Mouse (Mus musculus): ENCODE measurements around the gene Thbs4. TPM values are rescaled to one million over a fixed set of nuclear protein-coding genes. Genes with fewer than 3 reads are reported as not detected.

The Thbs4 gene
- polyA plus RNA-seq, 1 experiment from 2014 or later = 22.0 TPM

- 71% methylated on average over 8 of the region's 8 CpGs for WGBS
- Histone ChIP-seq H3K9ac (ENCODE audit: low read depth, low read length) (no peak overlapping the region), H3K27ac (ENCODE audit: low read length) (no peak overlapping the region), H3K4me1 (ENCODE audit: control insufficient read depth, insufficient read depth, low read length) (no peaks in the 10 kb centered on the region), H3K4me3 (ENCODE audit: low read length) (no peak overlapping the region), H3K36me3 (ENCODE audit: control insufficient read depth, insufficient read depth, low read length) (no peaks in the 10 kb centered on the region), H3K4me2 (ENCODE audit: low read depth, low read length) (no peak overlapping the region), H3K27me3 (replicated peaks; ENCODE audit: control insufficient read depth, insufficient read depth, low read length) (no peaks in the 10 kb centered on the region), H3K9me3 (ENCODE audit: control insufficient read depth, low read length) (no peaks in the 10 kb centered on the region)
- no peak for ATAC-seq
Observed at GRCm38 (mm10) chr13:92772500-92772899, 22.1 kb downstream of the Thbs4 start.

- 76% methylated on average over 5 of the region's 5 CpGs for WGBS
- peak; percentile 56 for ATAC-seq
- no peak overlapping the region for H3K27ac ChIP-seq (ENCODE audit: low read length)
Observed at GRCm38 (mm10) chr13:92771566-92771965, 23.1 kb downstream of the Thbs4 start.

DNA sequence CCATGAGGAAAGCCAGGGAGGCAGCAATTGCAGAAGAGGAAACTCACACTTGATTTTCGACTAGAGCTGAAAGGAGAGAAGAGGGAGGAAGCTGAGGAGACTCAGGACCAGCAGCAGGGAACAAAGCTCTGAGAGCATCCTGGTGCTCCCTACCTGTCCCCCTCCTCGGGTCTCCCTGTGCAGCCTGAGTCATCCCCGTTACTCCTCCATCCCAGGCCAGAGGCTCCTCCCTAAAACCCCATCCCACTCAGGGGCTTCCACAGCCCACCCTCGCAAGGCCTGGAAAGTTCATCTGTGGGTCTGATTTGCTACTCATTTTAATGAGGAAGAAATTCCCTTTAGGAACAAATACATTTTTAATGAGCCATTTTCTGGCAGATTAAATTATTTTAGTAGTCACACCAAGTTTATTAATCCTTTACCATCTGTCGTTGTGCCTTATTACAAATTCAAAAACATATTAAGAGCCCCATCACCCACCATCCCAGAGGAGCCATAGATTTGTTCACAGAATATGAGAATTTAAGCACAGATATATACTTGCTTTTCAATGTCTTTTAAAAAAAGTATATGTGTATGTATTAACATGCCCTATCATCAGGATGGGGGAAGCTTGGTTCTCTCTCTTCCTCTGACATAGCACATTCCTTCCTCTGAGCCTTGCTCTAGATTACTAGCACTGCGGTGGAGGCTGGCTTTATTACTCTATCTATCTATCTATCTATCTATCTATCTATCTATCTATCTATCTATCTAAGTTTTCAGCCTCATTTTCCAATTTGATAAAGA, 29.0 kb downstream of the Thbs4 start:
- WGBS = 69% methylated on average over 6 of the region's 6 CpGs
- Histone ChIP-seq H3K27me3 (replicated peaks; ENCODE audit: control insufficient read depth, insufficient read depth, low read length) (no peaks in the 10 kb centered on the region), H3K36me3 (ENCODE audit: control insufficient read depth, insufficient read depth, low read length) (no peaks in the 10 kb centered on the region), H3K4me2 (ENCODE audit: low read depth, low read length) (no peak overlapping the region), H3K9ac (ENCODE audit: low read depth, low read length) (no peak overlapping the region), H3K9me3 (ENCODE audit: control insufficient read depth, low read length) (no peaks in the 10 kb centered on the region), H3K27ac (ENCODE audit: low read length) (no peak overlapping the region), H3K4me1 (ENCODE audit: control insufficient read depth, insufficient read depth, low read length) (no peaks in the 10 kb centered on the region), H3K4me3 (ENCODE audit: low read length) (no peak overlapping the region)
- ATAC-seq = no peak

More at GRCm38 (mm10) chr13:92771566-92771965, 23.1 kb downstream of the Thbs4 start:
- Histone ChIP-seq H3K4me1 (ENCODE audit: control insufficient read depth, insufficient read depth, low read length) (no peaks in the 10 kb centered on the region), H3K36me3 (ENCODE audit: control insufficient read depth, insufficient read depth, low read length) (no peaks in the 10 kb centered on the region), H3K27me3 (replicated peaks; ENCODE audit: control insufficient read depth, insufficient read depth, low read length) (no peaks in the 10 kb centered on the region), H3K9ac (ENCODE audit: low read depth, low read length) (no peak overlapping the region), H3K4me2 (ENCODE audit: low read depth, low read length) (no peak overlapping the region), H3K4me3 (ENCODE audit: low read length) (no peak overlapping the region), H3K9me3 (ENCODE audit: control insufficient read depth, low read length) (no peaks in the 10 kb centered on the region)

DNA sequence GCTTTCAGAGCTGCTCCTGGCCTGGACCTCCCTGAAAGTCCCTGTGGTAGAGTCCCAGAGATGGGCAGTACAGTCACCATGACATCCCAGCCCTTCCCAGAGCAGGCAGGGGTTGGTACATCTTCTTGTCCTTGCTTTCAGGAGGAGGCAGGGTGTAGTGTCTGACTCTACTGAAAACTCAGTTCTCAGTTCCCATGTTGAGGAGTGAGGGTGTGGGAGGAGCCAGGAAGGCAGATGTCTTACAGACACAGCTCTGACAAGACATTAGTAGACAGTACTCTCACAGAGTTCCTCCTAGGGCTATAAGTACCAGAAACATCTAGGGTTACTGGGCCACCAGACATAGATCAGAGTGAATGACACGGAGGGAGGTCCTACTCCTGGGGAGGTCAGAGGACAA, 32.3 kb downstream of the Thbs4 start:
- Histone ChIP-seq H3K9ac (ENCODE audit: low read depth, low read length) (no peak overlapping the region), H3K9me3 (ENCODE audit: control insufficient read depth, low read length) (no peaks in the 10 kb centered on the region), H3K4me3 (ENCODE audit: low read length) (no peak overlapping the region), H3K4me2 (ENCODE audit: low read depth, low read length) (no peak overlapping the region), H3K4me1 (ENCODE audit: control insufficient read depth, insufficient read depth, low read length) (no peaks in the 10 kb centered on the region), H3K27me3 (replicated peaks; ENCODE audit: control insufficient read depth, insufficient read depth, low read length) (no peaks in the 10 kb centered on the region), H3K36me3 (ENCODE audit: control insufficient read depth, insufficient read depth, low read length) (no peaks in the 10 kb centered on the region), H3K27ac (ENCODE audit: low read length) (no peak overlapping the region)
- WGBS = 64% methylated on average over 1 of the region's 1 CpGs
- ATAC-seq = no peak

- no peak overlapping the region for H3K4me2 ChIP-seq (ENCODE audit: low read depth, low read length)
- no peak overlapping the region for H3K27ac ChIP-seq (ENCODE audit: low read length)
- no peaks in the 10 kb centered on the region for H3K9me3 ChIP-seq (ENCODE audit: control insufficient read depth, low read length)
- no peak overlapping the region for H3K9ac ChIP-seq (ENCODE audit: low read depth, low read length)
- H3K4me1 ChIP-seq (ENCODE audit: control insufficient read depth, insufficient read depth, low read length) = no peaks in the 10 kb centered on the region
- H3K36me3 ChIP-seq (ENCODE audit: control insufficient read depth, insufficient read depth, low read length) = no peaks in the 10 kb centered on the region
- H3K27me3 ChIP-seq (replicated peaks; ENCODE audit: control insufficient read depth, insufficient read depth, low read length) = no peaks in the 10 kb centered on the region
- no peak overlapping the region for H3K4me3 ChIP-seq (ENCODE audit: low read length)
- WGBS = 86% methylated on average over 6 of the region's 6 CpGs
- ATAC-seq = no peak
Observed at GRCm38 (mm10) chr13:92760519-92760918, 34.1 kb downstream of the Thbs4 start.

DNA sequence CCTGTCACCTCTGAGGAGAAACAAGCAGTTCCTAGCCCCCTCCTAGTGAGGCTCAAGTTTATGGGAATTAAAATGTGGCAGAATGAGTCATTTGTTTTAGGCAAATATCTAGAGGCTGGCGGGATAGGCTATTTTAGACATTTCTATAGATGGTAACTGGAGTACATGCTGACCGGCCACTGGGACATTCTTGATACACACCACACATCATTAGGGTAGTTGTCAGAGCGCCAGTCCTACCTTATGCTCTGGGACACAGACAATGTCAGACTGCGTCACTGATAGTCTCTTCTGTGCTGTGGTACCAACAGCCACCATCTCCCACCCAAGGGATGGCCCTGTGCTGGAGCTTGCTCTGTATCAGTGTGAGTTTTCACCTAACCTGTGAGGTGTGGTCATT, 35.5 kb downstream of the Thbs4 start:
- Histone ChIP-seq H3K27ac (ENCODE audit: low read length) (no peak overlapping the region), H3K4me2 (ENCODE audit: low read depth, low read length) (no peak overlapping the region), H3K4me1 (ENCODE audit: control insufficient read depth, insufficient read depth, low read length) (no peaks in the 10 kb centered on the region), H3K27me3 (replicated peaks; ENCODE audit: control insufficient read depth, insufficient read depth, low read length) (no peaks in the 10 kb centered on the region), H3K4me3 (ENCODE audit: low read length) (no peak overlapping the region), H3K9ac (ENCODE audit: low read depth, low read length) (no peak overlapping the region), H3K9me3 (ENCODE audit: control insufficient read depth, low read length) (no peaks in the 10 kb centered on the region), H3K36me3 (ENCODE audit: control insufficient read depth, insufficient read depth, low read length) (no peaks in the 10 kb centered on the region)
- WGBS = 86% methylated on average over 4 of the region's 4 CpGs
- ATAC-seq = no peak

DNA sequence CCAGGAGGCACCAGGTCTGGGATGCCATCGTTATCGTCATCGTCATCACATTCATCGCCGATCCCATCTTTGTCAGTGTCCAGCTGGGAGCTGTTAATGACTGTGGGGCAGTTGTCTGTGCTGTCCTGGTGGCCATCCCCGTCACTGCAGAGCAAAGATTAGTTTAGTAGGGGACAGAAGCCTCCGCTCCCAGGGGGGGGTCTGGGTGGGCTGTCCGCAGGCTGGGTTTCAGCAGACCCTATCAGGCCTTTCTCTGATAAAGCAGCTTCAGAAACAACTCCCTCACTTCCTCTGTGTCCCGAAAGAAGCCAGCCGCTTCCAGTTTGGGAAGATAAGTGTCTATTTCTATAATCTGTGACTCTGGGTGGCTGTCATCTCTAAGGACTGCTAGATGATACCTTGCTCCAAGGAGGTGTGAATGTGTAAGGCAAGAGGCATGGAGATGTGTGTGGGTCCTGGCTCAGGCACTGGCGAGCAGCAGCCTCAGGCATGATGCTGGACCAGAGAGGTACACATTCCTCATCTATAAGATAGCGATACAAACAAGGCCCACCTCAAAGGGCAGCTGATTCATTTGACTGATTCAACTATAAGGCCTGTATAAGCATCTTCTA, 36.5 kb downstream of the Thbs4 start:
- Histone ChIP-seq H3K27ac (ENCODE audit: low read length) (no peak overlapping the region), H3K9ac (ENCODE audit: low read depth, low read length) (no peak overlapping the region), H3K4me3 (ENCODE audit: low read length) (no peak overlapping the region), H3K27me3 (replicated peaks; ENCODE audit: control insufficient read depth, insufficient read depth, low read length) (no peaks in the 10 kb centered on the region), H3K4me1 (ENCODE audit: control insufficient read depth, insufficient read depth, low read length) (no peaks in the 10 kb centered on the region), H3K4me2 (ENCODE audit: low read depth, low read length) (no peak overlapping the region), H3K36me3 (ENCODE audit: control insufficient read depth, insufficient read depth, low read length) (no peaks in the 10 kb centered on the region), H3K9me3 (ENCODE audit: control insufficient read depth, low read length) (no peaks in the 10 kb centered on the region)
- WGBS = 84% methylated on average over 12 of the region's 12 CpGs
- no peak for ATAC-seq

GRCm38 (mm10) chr13:92755036-92755435, 39.6 kb downstream of the Thbs4 start:
- no peaks in the 10 kb centered on the region for H3K27me3 ChIP-seq (replicated peaks; ENCODE audit: control insufficient read depth, insufficient read depth, low read length)
- WGBS = 73% methylated on average over 7 of the region's 7 CpGs
- H3K9me3 ChIP-seq (ENCODE audit: control insufficient read depth, low read length) = no peaks in the 10 kb centered on the region
- H3K36me3 ChIP-seq (ENCODE audit: control insufficient read depth, insufficient read depth, low read length) = no peaks in the 10 kb centered on the region
- H3K27ac ChIP-seq (ENCODE audit: low read length) = no peak overlapping the region
- no peak overlapping the region for H3K9ac ChIP-seq (ENCODE audit: low read depth, low read length)
- no peak overlapping the region for H3K4me3 ChIP-seq (ENCODE audit: low read length)
- H3K4me2 ChIP-seq (ENCODE audit: low read depth, low read length) = no peak overlapping the region
- no peaks in the 10 kb centered on the region for H3K4me1 ChIP-seq (ENCODE audit: control insufficient read depth, insufficient read depth, low read length)
- ATAC-seq = no peak

- Histone ChIP-seq H3K9me3 (ENCODE audit: control insufficient read depth, low read length) (no peaks in the 10 kb centered on the region), H3K36me3 (ENCODE audit: control insufficient read depth, insufficient read depth, low read length) (no peaks in the 10 kb centered on the region), H3K27ac (ENCODE audit: low read length) (no peak overlapping the region), H3K27me3 (replicated peaks; ENCODE audit: control insufficient read depth, insufficient read depth, low read length) (no peaks in the 10 kb centered on the region), H3K4me2 (ENCODE audit: low read depth, low read length) (no peak overlapping the region), H3K9ac (ENCODE audit: low read depth, low read length) (no peak overlapping the region), H3K4me1 (ENCODE audit: control insufficient read depth, insufficient read depth, low read length) (no peaks in the 10 kb centered on the region), H3K4me3 (ENCODE audit: low read length) (no peak overlapping the region)
- ATAC-seq = no peak
- WGBS = 88% methylated on average over 8 of the region's 8 CpGs
Observed at GRCm38 (mm10) chr13:92753676-92754075, 40.9 kb downstream of the Thbs4 start.
